Mouse (Mus musculus) MEL (cell line): Measurements from ENCODE around the gene Lama5. TPM values are rescaled to one million over a fixed set of nuclear protein-coding genes. Genes with fewer than 3 reads are reported as not detected.

Experiments used
- DNase-seq: peaks from one replicate; pipeline ENCODE4 v3.0.0; 2011; ENCODE audit warnings: low read depth, low spot score
- H3K27ac ChIP-seq: 2 replicates; pipeline ENCODE4 v1.5.1; 2012; ENCODE audit warnings: low read depth, mild to moderate bottlenecking, control low read depth, low read length, moderate library complexity; ENCODE audit not compliant: control insufficient read depth
- H3K27me3 ChIP-seq, 2 experiments: fragments of 150-350 bp in 1 of 2; sonication (generic) in 1 of 2; 2 replicates each; pipeline ENCODE4 v1.6.1; 2012; ENCODE audit warnings: low read length in 2 of 2, mild to moderate bottlenecking in 2 of 2, improper control_type of control experiment in 1 of 2, moderate library complexity in 1 of 2; ENCODE audit not compliant: insufficient read depth in 2 of 2, control insufficient read depth in 1 of 2
- H3K36me3 ChIP-seq, 2 experiments: 2 replicates each; pipeline ENCODE4 v1.6.1; 2012 to 2014; ENCODE audit warnings: low read length in 2 of 2, improper control_type of control experiment in 1 of 2, inconsistent platforms in 1 of 2, mild to moderate bottlenecking in 1 of 2; ENCODE audit not compliant: insufficient read depth in 2 of 2, control insufficient read depth in 1 of 2
- H3K4me1 ChIP-seq, 2 experiments: fragments of 150-350 bp in 1 of 2; sonication (generic) in 1 of 2; 2 replicates each; pipeline ENCODE4 v1.6.1; 2012; ENCODE audit warnings: low read length in 2 of 2, improper control_type of control experiment in 1 of 2, mild to moderate bottlenecking in 1 of 2; ENCODE audit not compliant: insufficient read depth in 2 of 2, control insufficient read depth in 1 of 2
- H3K4me3 ChIP-seq, 2 experiments: fragments of 150-350 bp in 1 of 2; sonication (generic) in 1 of 2; 2 replicates each; pipeline ENCODE4 v1.5.1; 2012; ENCODE audit warnings: low read depth in 2 of 2, low read length in 2 of 2, mild to moderate bottlenecking in 2 of 2, moderate library complexity in 2 of 2, control low read depth in 1 of 2, improper control_type of control experiment in 1 of 2; ENCODE audit not compliant: control insufficient read depth in 1 of 2, insufficient read depth in 1 of 2
- H3K79me2 ChIP-seq: 2 replicates; pipeline ENCODE4 v1.6.1; 2012; ENCODE audit warnings: mild to moderate bottlenecking, low read length, moderate library complexity; ENCODE audit not compliant: control insufficient read depth, poor library complexity, insufficient read depth
- H3K9ac ChIP-seq: 2 replicates; pipeline ENCODE4 v1.6.1; 2012; ENCODE audit warnings: low read depth, mild to moderate bottlenecking, control low read depth, low read length, moderate library complexity; ENCODE audit not compliant: control insufficient read depth, poor library complexity, severe bottlenecking
- H3K9me3 ChIP-seq: fragments of 150-350 bp; sonication (generic); replicated peaks from 2 replicates; pipeline ENCODE4 v1.6.1; 2012; ENCODE audit warnings: mild to moderate bottlenecking, low read length, improper control_type of control experiment, moderate library complexity; ENCODE audit not compliant: insufficient read depth
- BHLHE40 ChIP-seq: IDR thresholded peaks from 2 replicates; pipeline ENCODE4 v1.6.1; 2012; ENCODE audit warnings: low read depth, mild to moderate bottlenecking, inconsistent platforms, low read length, improper control_type of control experiment, borderline replicate concordance
- CHD2 ChIP-seq: IDR thresholded peaks from 2 replicates; pipeline ENCODE4 v1.6.1; 2011; ENCODE audit warnings: low read length, improper control_type of control experiment
- CTCF ChIP-seq, 3 experiments: IDR thresholded peaks in 2 of 3; conservative IDR thresholded peaks in 1 of 3; 2 replicates each; pipeline ENCODE4 v1.5.1; 2011 to 2012; ENCODE audit warnings: low read length in 3 of 3, low read depth in 2 of 3, mild to moderate bottlenecking in 2 of 3, improper control_type of control experiment in 1 of 3, inconsistent platforms in 1 of 3, mixed read lengths in 1 of 3, moderate library complexity in 1 of 3; ENCODE audit not compliant: control insufficient read depth in 1 of 3, insufficient read depth in 1 of 3, poor library complexity in 1 of 3, severe bottlenecking in 1 of 3
- E2F4 ChIP-seq: IDR thresholded peaks from 2 replicates; pipeline ENCODE4 v1.6.1; 2011; ENCODE audit warnings: low read depth, low read length, improper control_type of control experiment, borderline replicate concordance
- EP300 ChIP-seq, 2 experiments: IDR thresholded peaks; 2 replicates each; pipeline ENCODE4 v1.6.1; 2011; ENCODE audit warnings: improper control_type of control experiment in 2 of 2, low read length in 2 of 2, low read depth in 1 of 2, mild to moderate bottlenecking in 1 of 2
- GABPA ChIP-seq: IDR thresholded peaks from 2 replicates; pipeline ENCODE4 v1.6.1; 2012; ENCODE audit warnings: low read depth, mild to moderate bottlenecking, inconsistent platforms, low read length, improper control_type of control experiment, moderate library complexity
- GATA1 ChIP-seq: IDR thresholded peaks from 2 replicates; pipeline ENCODE4 v1.6.1; 2011; ENCODE audit warnings: low read depth, low read length, improper control_type of control experiment
- HCFC1 ChIP-seq: IDR thresholded peaks from 2 replicates; pipeline ENCODE4 v1.6.1; 2012; ENCODE audit warnings: low read depth, mild to moderate bottlenecking, inconsistent platforms, low read length, improper control_type of control experiment, moderate library complexity
- JUND ChIP-seq: IDR thresholded peaks from 2 replicates; pipeline ENCODE4 v1.6.1; 2011; ENCODE audit warnings: low read depth, mild to moderate bottlenecking, improper control_type of control experiment, low read length
- KAT2A ChIP-seq: conservative IDR thresholded peaks from 2 replicates; pipeline ENCODE4 v1.6.1; 2012; ENCODE audit warnings: low read depth, low read length, improper control_type of control experiment, inconsistent platforms
- MAX ChIP-seq: IDR thresholded peaks from 2 replicates; pipeline ENCODE4 v1.6.1; 2011; ENCODE audit warnings: low read length, improper control_type of control experiment
- MEF2A ChIP-seq: IDR thresholded peaks from 2 replicates; pipeline ENCODE4 v1.6.1; 2014; ENCODE audit warnings: low read depth, mild to moderate bottlenecking, inconsistent platforms, low read length, improper control_type of control experiment; ENCODE audit not compliant: poor library complexity, insufficient replicate concordance, severe bottlenecking; ENCODE audit errors: extremely low read depth
- NRF1 ChIP-seq: IDR thresholded peaks from 2 replicates; pipeline ENCODE4 v1.6.1; 2014; ENCODE audit warnings: low read depth, mild to moderate bottlenecking, inconsistent platforms, low read length, improper control_type of control experiment, moderate library complexity; ENCODE audit not compliant: poor library complexity, insufficient read depth, severe bottlenecking
- POLR2A ChIP-seq, 2 experiments: IDR thresholded peaks; 2 replicates each; pipeline ENCODE4 v1.6.1; 2011 to 2012; ENCODE audit warnings: low read length in 2 of 2, mild to moderate bottlenecking in 2 of 2, control low read depth in 1 of 2, improper control_type of control experiment in 1 of 2, low read depth in 1 of 2, moderate library complexity in 1 of 2; ENCODE audit not compliant: control insufficient read depth in 1 of 2, insufficient read depth in 1 of 2, poor library complexity in 1 of 2
- POLR2AphosphoS5 ChIP-seq: IDR thresholded peaks from 2 replicates; pipeline ENCODE4 v1.6.1; 2012; ENCODE audit warnings: low read depth, borderline replicate concordance, mild to moderate bottlenecking, inconsistent platforms, low read length, moderate library complexity, mixed read lengths
- RAD21 ChIP-seq: IDR thresholded peaks from 2 replicates; pipeline ENCODE4 v1.6.1; 2011; ENCODE audit warnings: mild to moderate bottlenecking, low read depth, low read length, improper control_type of control experiment
- SIN3A ChIP-seq: IDR thresholded peaks from 2 replicates; pipeline ENCODE4 v1.6.1; 2012; ENCODE audit warnings: low read length, improper control_type of control experiment, inconsistent platforms
- TAL1 ChIP-seq: IDR thresholded peaks from 2 replicates; pipeline ENCODE4 v1.6.1; 2012; ENCODE audit warnings: mild to moderate bottlenecking, inconsistent platforms, low read length, moderate library complexity, mixed read lengths
- TBP ChIP-seq: IDR thresholded peaks from 2 replicates; pipeline ENCODE4 v1.8.0; 2011; ENCODE audit warnings: low read depth, low read length, improper control_type of control experiment
- ZKSCAN1 ChIP-seq: IDR thresholded peaks from 2 replicates; pipeline ENCODE4 v1.6.1; 2012; ENCODE audit warnings: low read depth, mild to moderate bottlenecking, inconsistent platforms, low read length, improper control_type of control experiment, moderate library complexity
- polyA plus RNA-seq, 2 experiments: library from polyadenylated mRNA; stranded (reverse) in 1 of 2; unstranded in 1 of 2; fragments of >175 nt in 1 of 2; fragments of >200 nt in 1 of 2; gene quantifications; 2 replicates each; pipeline versions ENCODE4 v1.2.1 to v1.2.4; 2012; ENCODE audit warnings: low replicate concordance in 2 of 2, low read depth in 1 of 2; ENCODE audit not compliant: insufficient read length in 2 of 2, insufficient read depth in 1 of 2, missing spikeins in 1 of 2
- total RNA-seq: library from RNA; depleted of rRNA; stranded (reverse); fragments of 300-350 nt; gene quantifications from 2 replicates; pipeline ENCODE4 v1.2.3, GENCODE M21; 2012

Gene Lama5
- total and polyA plus RNA-seq, 3 experiments: 6.1 to 14.6 TPM; not detected in 1

DNA sequence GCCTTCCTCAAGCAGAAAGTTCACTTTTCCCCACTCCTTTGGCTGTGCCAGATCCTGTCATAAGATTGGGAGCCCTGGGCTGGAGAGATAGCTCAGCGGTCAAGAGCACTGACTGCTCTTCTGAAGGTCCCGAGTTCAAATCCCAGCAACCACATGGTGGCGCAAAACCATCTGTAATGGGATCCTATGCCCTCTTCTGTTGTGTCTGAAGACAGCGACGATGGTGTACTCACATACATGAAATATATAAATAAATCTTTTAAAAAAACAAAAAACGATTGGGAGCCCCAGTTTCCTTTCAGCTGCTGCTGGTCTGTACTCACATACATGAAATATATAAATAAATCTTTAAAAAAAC, 40.9 kb downstream of the Lama5 start:
- Histone ChIP-seq H3K4me3 (no peak overlapping the region), H3K27ac (no peak overlapping the region), H3K4me1 (no peaks in the 10 kb centered on the region), H3K79me2 (no peaks in the 10 kb centered on the region), H3K27me3 (no peaks in the 10 kb centered on the region), H3K36me3 (no peaks in the 10 kb centered on the region), H3K9me3 (no peaks in the 10 kb centered on the region), H3K9ac (no peak overlapping the region)
- TF ChIP-seq CTCF (IDR thresholded peaks at IDR 0.05 in 2 of 3, conservative IDR thresholded peaks at IDR 0.05 in 1 of 3; ENCODE audit: control insufficient read depth in 1 of 3, insufficient read depth in 1 of 3, low read depth in 2 of 3, low read length in 3 of 3, poor library complexity in 1 of 3, severe bottlenecking in 1 of 3) (peak in 2 of 3 experiments; percentile 10 to 18; a peak in 1 of 6 replicates), POLR2A (IDR thresholded peaks at IDR 0.05; ENCODE audit: control insufficient read depth in 1 of 2, insufficient read depth in 1 of 2, low read depth in 1 of 2, low read length in 2 of 2, poor library complexity in 1 of 2) (no peak)
- DNase-seq: no peak

DNA sequence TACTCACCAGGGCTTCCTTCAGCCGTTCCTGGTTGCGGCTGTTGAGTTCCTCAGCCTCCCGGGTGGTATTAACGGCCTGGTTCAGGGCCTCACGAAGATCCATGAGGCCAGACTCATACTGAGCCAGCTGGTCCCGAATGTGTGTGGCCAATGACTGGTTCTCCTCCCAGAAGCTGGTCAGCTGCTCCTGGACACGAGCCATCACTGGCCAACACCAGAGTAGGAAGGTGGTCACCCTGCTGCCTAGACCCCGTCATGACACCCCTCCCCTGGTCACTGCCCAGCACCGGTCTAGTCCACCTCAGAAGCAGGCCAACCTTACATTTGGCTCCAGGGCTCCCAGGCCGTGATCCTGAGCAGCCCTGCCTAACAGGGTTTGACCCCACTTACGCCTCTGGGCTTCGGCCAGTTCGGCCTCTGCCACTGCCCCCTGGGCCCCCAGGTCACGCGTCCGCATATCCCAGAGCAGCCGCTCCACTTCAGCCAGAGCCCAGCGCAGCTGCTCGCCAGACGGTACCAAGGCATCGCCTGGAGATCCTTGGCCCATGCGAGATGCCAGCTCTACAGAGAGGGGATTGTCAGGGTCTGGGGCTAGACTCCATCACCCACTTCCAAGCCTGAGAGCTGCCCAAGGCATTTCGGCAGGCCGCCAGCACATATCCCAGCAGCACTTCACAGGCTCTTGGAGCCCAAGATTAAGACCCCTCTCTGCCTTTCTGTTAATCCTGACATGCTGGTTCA, 41.5 kb downstream of the Lama5 start:
- Histone ChIP-seq H3K4me3 (no peak overlapping the region), H3K9me3 (no peaks in the 10 kb centered on the region), H3K9ac (no peak overlapping the region), H3K79me2 (no peaks in the 10 kb centered on the region), H3K27ac (no peak overlapping the region), H3K27me3 (no peaks in the 10 kb centered on the region), H3K36me3 (no peaks in the 10 kb centered on the region), H3K4me1 (no peaks in the 10 kb centered on the region)
- DNase-seq: no peak
- TF ChIP-seq CHD2 (no peak), TBP (no peak), POLR2AphosphoS5 (no peak), MAX (no peak), RAD21 (no peak), E2F4 (no peak), BHLHE40 (no peak), KAT2A (no peak), GABPA (no peak), HCFC1 (no peak), NRF1 (no peak), JUND (no peak), EP300 (IDR thresholded peaks at IDR 0.05; ENCODE audit: low read depth in 1 of 2, low read length in 2 of 2) (no peak), SIN3A (no peak), TAL1 (no peak), CTCF (IDR thresholded peaks at IDR 0.05 in 2 of 3, conservative IDR thresholded peaks at IDR 0.05 in 1 of 3; ENCODE audit: control insufficient read depth in 1 of 3, insufficient read depth in 1 of 3, low read depth in 2 of 3, low read length in 3 of 3, poor library complexity in 1 of 3, severe bottlenecking in 1 of 3) (no peak), GATA1 (no peak), ZKSCAN1 (no peak), MEF2A (no peak)
